Mouse (Mus musculus) intestine, embryonic 15.5 days (tissue): ENCODE results near the gene Gck. TPM values are rescaled to one million over a fixed set of nuclear protein-coding genes. Genes with fewer than 3 reads are reported as not detected.

Experiments
- polyA plus RNA-seq: library from polyadenylated mRNA; unstranded; fragments of >200 nt; fragmentation: Nextera tagmentation; extraction: Ambion mirVana; gene quantifications from 2 replicates; pipeline ENCODE4 v1.2.1, GENCODE M21; 2015

Gck gene
- polyA plus RNA-seq, 1 experiment from 2014 or later = 3.1 TPM

Other genes starting within 250 kb of the Gck start
- 209 and 230 TPM in 2 replicates for gene Mrps24, start 234.4 kb downstream of the Gck start, polyA plus RNA-seq
- gene Urgcp, start 187.7 kb downstream of the Gck start, polyA plus RNA-seq = 21.3 and 21.4 TPM in 2 replicates
- 127 and 130 TPM in 2 replicates for gene Dbnl, start 161.6 kb downstream of the Gck start, polyA plus RNA-seq
- gene Pgam2, start 146.3 kb downstream of the Gck start, polyA plus RNA-seq = 10.4 and 10.8 TPM in 2 replicates
- 11.4 TPM in 2 replicates for gene Polm, start 112.1 kb downstream of the Gck start, polyA plus RNA-seq
- 36.4 and 38.4 TPM in 2 replicates for gene Aebp1, start 88.1 kb downstream of the Gck start, polyA plus RNA-seq
- 137 TPM in 2 replicates for gene Pold2, start 71.8 kb downstream of the Gck start, polyA plus RNA-seq
- gene Myl7, start 51.3 kb downstream of the Gck start, polyA plus RNA-seq = 68.3 and 73.5 TPM in 2 replicates
- 48.7 and 51.8 TPM in 2 replicates for gene Ykt6, start 5.6 kb upstream of the Gck start, polyA plus RNA-seq
- gene Camk2b, start 116.3 kb upstream of the Gck start, polyA plus RNA-seq = 5.3 and 5.9 TPM in 2 replicates
- 0.38 and 0.44 TPM in 2 replicates for gene A730071L15Rik, start 249.9 kb upstream of the Gck start, polyA plus RNA-seq